Mouse (Mus musculus) spleen, adult 2 months (tissue): Measurements from ENCODE around the gene Gnaq. TPM values are rescaled to one million over a fixed set of nuclear protein-coding genes. Genes with fewer than 3 reads are reported as not detected.
"Not testable (repeated sequence)": the region's sequence is repeated elsewhere in the genome, so short reads cannot be mapped to it uniquely, and the experiment has no call there.

Source experiments
- DNase-seq, 2 experiments: peaks; one replicate each; pipeline versions ENCODE4 v3.0.0 to v3.0.0-alpha.2; 2012 to 2021; ENCODE audit warnings: low spot score in 2 of 2, low read depth in 1 of 2
- H3K27ac ChIP-seq: fragments of 200-500 bp; 2 replicates; pipeline ENCODE4 v1.5.1; 2012; ENCODE audit warnings: low read length, inconsistent platforms; ENCODE audit not compliant: insufficient read depth
- H3K27me3 ChIP-seq: fragments of 200-500 bp; 2 replicates; pipeline ENCODE4 v1.6.1; 2012; ENCODE audit warnings: mild to moderate bottlenecking, moderate library complexity, low read length, inconsistent platforms; ENCODE audit not compliant: control insufficient read depth, insufficient read depth
- H3K36me3 ChIP-seq: fragments of 200-500 bp; 2 replicates; pipeline ENCODE4 v1.6.1; 2012; ENCODE audit warnings: mild to moderate bottlenecking, low read length, inconsistent platforms; ENCODE audit not compliant: control insufficient read depth, insufficient read depth
- H3K4me1 ChIP-seq: fragments of 200-500 bp; 2 replicates; pipeline ENCODE4 v1.6.1; 2011; ENCODE audit warnings: inconsistent platforms; ENCODE audit not compliant: control insufficient read depth, insufficient read depth, insufficient read length
- H3K4me3 ChIP-seq: fragments of 200-500 bp; 2 replicates; pipeline ENCODE4 v1.5.1; 2011; ENCODE audit warnings: mild to moderate bottlenecking, inconsistent platforms; ENCODE audit not compliant: insufficient read depth, insufficient read length; ENCODE audit errors: extremely low read depth
- CTCF ChIP-seq: fragments of 200-500 bp; IDR thresholded peaks from 2 replicates; pipeline ENCODE4 v1.5.1; 2011; ENCODE audit warnings: mild to moderate bottlenecking, inconsistent platforms; ENCODE audit not compliant: insufficient read depth, insufficient read length, insufficient replicate concordance; ENCODE audit errors: extremely low read depth
- POLR2A ChIP-seq: fragments of 200-500 bp; IDR thresholded peaks from 2 replicates; pipeline ENCODE4 v1.6.1; 2011; ENCODE audit warnings: low read depth, low read length, inconsistent platforms
- WGBS: fragments of 180-500 bp; shearing (Covaris S2); methylation state at CpG from one replicate; pipeline ENCODE4 v1.1.7; 2018; 5-methylcytosine and 5-hydroxymethylcytosine counted together
- polyA plus RNA-seq: library from polyadenylated mRNA; depleted of rRNA; stranded (reverse); fragments of >200 nt; gene quantifications from 2 replicates; pipeline ENCODE4 v1.2.3, GENCODE M21; 2012; rRNA removed

The Gnaq gene
- 7.1 and 7.3 TPM in 2 replicates for polyA plus RNA-seq

- no peak for DNase-seq
- peak within 1 kb of the TSS; percentile 63 for H3K27ac ChIP-seq
- H3K36me3 ChIP-seq = no peaks in the 10 kb centered on the region
- H3K4me1 ChIP-seq = peaks cover 6% of the 10 kb centered on the region
- H3K4me3 ChIP-seq = peak within 1 kb of the TSS; percentile 82
- 14% methylated on average over 9 of the region's 14 CpGs for WGBS
- TF ChIP-seq CTCF = no peak
- no peak for TF ChIP-seq POLR2A
- H3K27me3 ChIP-seq = peaks cover 1% of the 10 kb centered on the region
Measured at GRCm38 (mm10) chr19:16132791-16132864, at the start of gene Gnaq. TSS of gene Gnaq (plus strand) at chr19:16132831.

- not testable (repeated sequence) for H3K4me3 ChIP-seq, H3K36me3 ChIP-seq, H3K4me1 ChIP-seq, H3K27me3 ChIP-seq, DNase-seq
- H3K27ac ChIP-seq = 0 out of 2 replicates have a peak overlapping the region, but pooled peaks have one; percentile 15
- WGBS = 85% methylated on average over 21 of the region's 21 CpGs
Measured at GRCm38 (mm10) chr19:16083981-16084630, 48.5 kb upstream of the Gnaq start.

- Histone ChIP-seq H3K4me3 (no peak overlapping the region), H3K27ac (no peak overlapping the region)
- WGBS = 77% methylated on average over 4 of the region's 4 CpGs
Measured at GRCm38 (mm10) chr19:16085248-16085647, 47.4 kb upstream of the Gnaq start.

GRCm38 (mm10) chr19:16086154-16086553 lies 46.5 kb upstream of the Gnaq start:
- H3K27me3 ChIP-seq = no peaks in the 10 kb centered on the region
- DNase-seq = no peak
- H3K4me3 ChIP-seq = no peak overlapping the region
- H3K36me3 ChIP-seq = no peaks in the 10 kb centered on the region
- H3K27ac ChIP-seq = no peak overlapping the region
- H3K4me1 ChIP-seq = peaks cover 2% of the 10 kb centered on the region; the same call in 1 of the 2 replicates
- TF ChIP-seq CTCF = no peak
- no peak for TF ChIP-seq POLR2A

More at GRCm38 (mm10) chr19:16085248-16085647, 47.4 kb upstream of the Gnaq start:
- no peak for TF ChIP-seq POLR2A
- no peak for TF ChIP-seq CTCF
- H3K36me3 ChIP-seq = no peaks in the 10 kb centered on the region
- H3K27me3 ChIP-seq = no peaks in the 10 kb centered on the region
- peaks cover 2% of the 10 kb centered on the region; the same call in 1 of the 2 replicates for H3K4me1 ChIP-seq
- DNase-seq = no peak

- Histone ChIP-seq H3K4me3 (no peak overlapping the region), H3K27me3 (no peaks in the 10 kb centered on the region), H3K27ac (no peak overlapping the region), H3K4me1 (peaks cover 2% of the 10 kb centered on the region; the same call in 1 of the 2 replicates), H3K36me3 (no peaks in the 10 kb centered on the region)
- TF ChIP-seq CTCF (no peak), POLR2A (no peak)
- no peak for DNase-seq
Measured at GRCm38 (mm10) chr19:16086581-16086980, 46.0 kb upstream of the Gnaq start.

GRCm38 (mm10) chr19:16087391-16087790 lies 45.2 kb upstream of the Gnaq start:
- H3K4me1 ChIP-seq = peaks cover 2% of the 10 kb centered on the region; the same call in 1 of the 2 replicates
- no peak for TF ChIP-seq CTCF

GRCm38 (mm10) chr19:16093616-16094015 lies 39.0 kb upstream of the Gnaq start:
- Histone ChIP-seq H3K4me1 (no peaks in the 10 kb centered on the region), H3K36me3 (no peaks in the 10 kb centered on the region), H3K27me3 (no peaks in the 10 kb centered on the region), H3K27ac (no peak overlapping the region), H3K4me3 (no peak overlapping the region)
- DNase-seq = no peak
- 84% methylated on average over 4 of the region's 4 CpGs for WGBS
- TF ChIP-seq POLR2A = no peak
- no peak for TF ChIP-seq CTCF

More at GRCm38 (mm10) chr19:16087391-16087790, 45.2 kb upstream of the Gnaq start:
- H3K4me3 ChIP-seq = no peak overlapping the region
- H3K36me3 ChIP-seq = no peaks in the 10 kb centered on the region
- no peak for DNase-seq
- H3K27me3 ChIP-seq = no peaks in the 10 kb centered on the region
- no peak overlapping the region for H3K27ac ChIP-seq
